Mouse (Mus musculus) brain, embryonic 14.5 days (tissue): ENCODE measurements at regions not wholly inside any gene's neighbourhood (a gene's known extent, or its start where the extent isn't known, plus 50 kb on each side); places are given as distances from the start of the nearest gene placed in this dataset.

Source experiments
- DNase-seq: peaks from one replicate; pipeline ENCODE4 v3.0.0-alpha.2; 2011; ENCODE audit warnings: low read depth
- CTCF ChIP-seq: fragments of 200-500 bp; IDR thresholded peaks from 2 replicates; pipeline ENCODE4 v1.5.1; 2012; ENCODE audit warnings: inconsistent platforms, mild to moderate bottlenecking, moderate library complexity, borderline replicate concordance; ENCODE audit not compliant: insufficient read depth, insufficient read length; ENCODE audit errors: extremely low read depth
- POLR2A ChIP-seq: fragments of 200-500 bp; IDR thresholded peaks from 2 replicates; pipeline ENCODE4 v1.6.1; 2012; ENCODE audit warnings: mild to moderate bottlenecking, inconsistent platforms, borderline replicate concordance; ENCODE audit not compliant: poor library complexity, insufficient read depth, insufficient read length, severe bottlenecking; ENCODE audit errors: extremely low read depth

DNA sequence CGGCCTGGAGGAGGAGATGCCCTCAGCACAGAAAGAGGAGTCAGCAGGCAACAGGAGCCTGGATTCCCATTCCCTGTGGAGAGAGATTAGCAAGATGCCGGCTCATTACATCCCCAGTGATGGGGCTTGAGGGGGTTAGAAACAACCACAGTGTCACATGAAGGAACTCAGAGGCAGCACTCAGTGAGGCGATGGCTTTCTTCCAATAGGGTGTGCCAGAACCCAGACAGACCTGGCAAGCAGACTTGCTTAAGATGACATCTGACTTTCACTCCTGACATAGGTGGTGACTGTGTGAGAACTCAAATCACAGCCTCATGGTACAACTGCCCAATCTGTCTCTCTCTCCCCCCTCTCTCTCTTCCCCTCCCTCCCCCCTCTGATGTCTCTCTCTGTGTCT is 50.1 kb upstream of the Atrnl1 start:
- DNase-seq, result peak; percentile 79

More for the DNA sequence above, 50.1 kb upstream of the Atrnl1 start:
- TF ChIP-seq POLR2A, result no peak
- TF ChIP-seq CTCF, result no peak
